Mouse (Mus musculus) cerebellum, postnatal 10 days (tissue): ENCODE measurements around the gene Pgghg.

Source experiments
- DNase-seq, 2 experiments: peaks; one replicate each; pipeline ENCODE4 v3.0.0; 2021; ENCODE audit warnings: mixed read lengths in 2 of 2

Gene Pgghg

GRCm38 (mm10) chr7:140941222-140942051, at the start of gene Pgghg:
Gene Pgghg (plus strand): TSS chr7:140941391.
- DNase-seq = peak; percentile 83 to 85

DNA sequence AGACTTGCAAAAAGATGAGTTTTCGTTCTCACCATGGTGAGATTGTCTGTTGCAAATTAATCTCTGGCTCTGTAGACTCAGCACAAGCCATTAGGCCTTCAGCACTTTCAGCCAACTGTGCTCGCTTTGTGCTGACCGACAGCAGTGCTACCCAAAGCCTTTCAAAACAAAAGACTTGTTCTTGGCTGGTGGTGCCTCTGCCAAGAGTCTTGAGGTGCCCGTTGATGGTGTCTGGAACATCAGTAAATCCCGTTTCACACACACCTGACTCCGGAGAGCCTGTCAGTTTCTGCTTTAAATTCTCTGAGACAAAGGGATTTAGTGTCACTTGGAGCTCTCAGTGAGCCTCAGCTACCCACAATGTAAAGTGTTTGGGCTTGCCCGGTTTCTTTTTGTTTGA, 47.2 kb upstream of the Pgghg start:
- no peak for DNase-seq

DNA sequence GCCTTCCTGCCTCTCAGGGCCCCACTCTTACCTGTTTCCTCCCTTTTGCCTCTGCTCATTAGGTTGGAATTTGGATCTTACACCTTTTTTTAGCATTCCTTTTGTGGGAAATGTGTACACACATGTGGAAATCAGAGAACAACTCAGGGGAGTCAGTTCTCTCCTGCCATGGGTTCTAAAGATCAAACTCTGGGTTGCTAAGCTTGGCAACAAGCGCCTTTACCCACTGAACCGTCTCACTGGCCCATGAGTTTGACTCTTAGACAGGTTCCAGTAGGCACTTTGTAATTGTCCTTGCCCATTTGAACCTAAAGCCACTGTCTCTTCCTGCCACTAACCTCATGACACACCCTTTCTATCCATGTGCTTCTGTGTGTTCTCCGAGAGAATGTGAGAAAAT, 46.6 kb upstream of the Pgghg start:
- DNase-seq = no peak

DNA sequence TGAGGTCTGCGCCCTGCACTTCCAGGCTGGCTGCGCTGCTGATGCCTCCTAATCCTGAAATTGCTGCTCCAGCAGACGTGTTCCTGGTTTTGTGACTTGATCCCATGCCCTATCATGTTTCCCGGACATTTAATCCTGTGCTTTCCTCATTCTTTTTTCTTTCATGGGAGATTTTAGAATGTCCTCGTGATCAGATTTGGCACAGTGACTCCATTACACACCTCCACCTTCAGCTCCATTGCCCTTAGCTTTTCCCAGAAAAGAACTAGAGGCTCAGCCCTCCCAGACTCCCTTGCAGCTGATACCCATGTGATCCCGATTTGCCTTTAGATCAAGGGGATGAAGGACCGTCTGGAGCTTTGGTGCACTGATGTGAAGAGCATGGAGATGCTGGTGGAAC, 43.3 kb upstream of the Pgghg start:
- no peak for DNase-seq

DNA sequence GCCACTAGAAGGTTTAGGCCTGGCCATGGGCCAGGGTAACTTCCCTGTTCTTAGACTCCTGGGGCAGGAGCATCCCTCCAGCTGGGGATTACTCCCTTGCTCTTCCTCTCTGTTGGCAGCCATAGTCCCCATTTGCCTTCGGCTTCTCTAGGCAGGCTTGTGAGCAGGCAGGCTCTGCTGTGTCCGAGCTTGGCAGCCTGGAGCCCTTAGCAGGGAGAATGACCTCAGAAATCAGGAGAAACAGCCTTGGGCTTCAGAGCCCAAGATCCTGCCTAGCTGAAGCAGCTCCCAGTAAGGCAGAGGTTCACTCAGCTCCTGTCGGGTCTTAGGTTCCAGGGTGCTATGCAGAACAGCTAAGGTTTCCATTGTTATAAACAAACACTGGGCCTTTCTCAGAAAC, 42.1 kb upstream of the Pgghg start:
- no peak for DNase-seq

DNA sequence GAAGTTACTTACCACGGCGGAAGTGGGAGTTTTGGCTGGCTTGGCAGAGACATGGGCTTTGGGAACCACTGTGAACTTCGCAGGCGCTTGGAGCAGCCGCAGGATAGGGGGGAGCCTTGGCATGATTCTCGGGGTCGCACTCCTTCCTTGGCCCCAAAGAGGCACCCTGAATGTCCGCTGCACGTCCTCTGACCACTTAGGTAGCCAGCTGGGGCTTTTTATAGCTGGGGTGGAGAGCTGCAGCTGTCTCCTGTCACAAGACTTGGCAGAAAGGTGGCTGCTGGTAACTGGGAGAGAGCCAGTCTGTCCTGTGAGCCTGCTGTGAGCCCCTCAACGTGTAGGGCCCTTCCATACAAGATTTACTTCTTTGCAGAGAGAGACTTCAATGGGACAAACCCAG, 41.0 kb upstream of the Pgghg start, which contains the start of gene Cox8b:
Gene Cox8b (minus strand): TSS at position 227 of the 400 bp plus-strand sequence.
- peak; percentile 38 to 42 for DNase-seq

- peak in 1 of 2 experiments; percentile 22 for DNase-seq
Observed at GRCm38 (mm10) chr7:140902036-140902875, 38.9 kb upstream of the Pgghg start.

- peak; percentile 91 to 95 for DNase-seq
Observed at GRCm38 (mm10) chr7:140903212-140903611, 38.0 kb upstream of the Pgghg start.

GRCm38 (mm10) chr7:140905642-140906081, 35.5 kb upstream of the Pgghg start:
- DNase-seq = no peak

DNA sequence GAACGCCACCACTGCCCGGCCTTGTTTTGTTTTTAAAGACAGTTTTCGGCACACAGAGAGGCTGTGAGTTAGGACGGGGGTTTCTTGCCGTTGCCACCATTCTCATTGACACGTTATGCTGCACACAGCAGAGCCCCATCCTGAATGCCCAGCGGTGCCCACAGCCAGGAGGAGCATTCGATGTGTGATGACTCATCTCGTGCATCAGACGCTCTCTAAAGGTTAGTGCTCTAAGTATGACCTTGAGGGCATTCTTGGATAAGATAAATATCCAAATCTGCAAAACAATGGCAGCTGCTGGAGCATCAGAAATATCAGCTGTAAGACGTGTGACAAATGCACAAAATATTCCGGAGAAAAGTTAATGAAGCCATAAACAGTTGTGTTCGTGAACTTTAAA, 34.1 kb upstream of the Pgghg start:
- DNase-seq = no peak

- DNase-seq = no peak
Observed at GRCm38 (mm10) chr7:140907697-140908096, 33.5 kb upstream of the Pgghg start.

DNA sequence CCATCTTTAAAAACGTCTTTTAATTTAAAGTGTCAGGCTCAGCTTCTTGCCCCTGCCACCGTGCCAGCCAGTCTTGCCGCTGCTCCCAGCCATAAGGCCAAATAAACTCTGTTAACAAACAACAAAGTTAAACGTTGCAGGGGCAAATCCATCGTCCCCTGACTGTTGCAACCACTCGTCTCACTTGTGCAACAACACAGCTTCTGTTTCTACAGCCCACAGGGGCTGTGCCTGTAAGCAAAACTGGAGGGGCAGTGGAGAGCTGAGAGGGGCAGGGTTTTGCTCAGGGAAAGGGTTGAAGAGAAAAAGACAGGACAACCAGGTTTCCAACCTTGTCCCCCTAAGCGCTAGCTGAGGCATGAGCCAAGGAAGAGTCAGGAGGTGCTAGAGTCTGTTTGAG, 33.0 kb upstream of the Pgghg start:
- no peak for DNase-seq

GRCm38 (mm10) chr7:140908634-140909107, 32.5 kb upstream of the Pgghg start:
- DNase-seq = peak; percentile 87 to 88

- no peak for DNase-seq
Observed at GRCm38 (mm10) chr7:140912293-140912692, 28.9 kb upstream of the Pgghg start.

DNA sequence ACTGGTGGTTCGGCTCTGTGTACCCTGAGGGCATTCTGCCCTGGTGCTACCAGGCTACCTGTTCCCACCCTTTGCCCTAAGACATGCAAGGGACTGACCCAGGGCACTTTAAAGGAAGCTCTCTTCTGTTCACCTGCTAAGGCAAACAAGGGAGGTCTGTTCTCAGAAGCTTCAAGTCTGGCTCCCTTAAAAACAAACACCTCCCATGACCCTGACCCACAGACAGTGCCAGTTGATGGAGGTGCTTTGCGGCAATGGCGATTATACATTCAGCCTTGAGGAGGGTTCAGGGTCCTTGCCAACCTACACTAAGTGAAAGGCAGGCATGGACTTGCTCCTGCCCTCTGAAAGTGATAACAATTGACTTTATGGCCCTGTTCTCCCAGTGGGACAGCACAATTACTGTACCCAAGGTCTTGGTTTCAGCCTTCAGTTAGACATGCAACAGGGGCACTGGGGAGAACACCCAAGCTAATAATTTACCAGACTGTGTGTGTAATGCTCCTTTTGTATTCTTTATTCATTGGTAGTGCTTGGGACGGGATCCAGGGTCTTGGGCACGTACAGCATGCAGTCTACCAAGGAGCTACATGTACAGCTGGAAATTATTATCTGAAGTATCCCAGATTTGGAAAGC, 28.2 kb upstream of the Pgghg start:
- no peak for DNase-seq

- no peak for DNase-seq
Observed at GRCm38 (mm10) chr7:140914031-140914690, 27.0 kb upstream of the Pgghg start.

DNA sequence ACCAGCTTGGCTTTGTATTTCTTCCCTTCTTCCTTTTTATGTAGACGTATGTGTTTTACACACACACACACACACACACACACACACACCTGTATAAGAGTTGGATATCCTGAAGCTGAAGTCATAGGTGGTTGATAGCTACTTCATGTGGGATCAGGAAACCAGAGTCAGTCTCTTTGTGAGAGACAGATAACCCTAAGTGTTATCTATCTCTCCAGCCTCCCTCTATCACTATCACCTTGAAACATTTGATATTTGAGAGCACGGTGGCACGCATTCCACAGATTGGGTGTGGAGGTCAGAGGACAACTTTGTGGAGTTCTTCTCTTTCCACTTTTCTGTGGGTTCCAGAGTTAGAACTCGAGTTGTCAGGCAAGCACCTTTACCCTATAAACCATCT, 21.3 kb upstream of the Pgghg start:
- DNase-seq = no peak

- no peak for DNase-seq
Observed at GRCm38 (mm10) chr7:140920418-140921029, 20.7 kb upstream of the Pgghg start, which contains the start of gene Nlrp6. Gene Nlrp6 (plus strand): TSS chr7:140920902.

- no peak for DNase-seq
Observed at GRCm38 (mm10) chr7:140921225-140921975, 19.8 kb upstream of the Pgghg start.

DNA sequence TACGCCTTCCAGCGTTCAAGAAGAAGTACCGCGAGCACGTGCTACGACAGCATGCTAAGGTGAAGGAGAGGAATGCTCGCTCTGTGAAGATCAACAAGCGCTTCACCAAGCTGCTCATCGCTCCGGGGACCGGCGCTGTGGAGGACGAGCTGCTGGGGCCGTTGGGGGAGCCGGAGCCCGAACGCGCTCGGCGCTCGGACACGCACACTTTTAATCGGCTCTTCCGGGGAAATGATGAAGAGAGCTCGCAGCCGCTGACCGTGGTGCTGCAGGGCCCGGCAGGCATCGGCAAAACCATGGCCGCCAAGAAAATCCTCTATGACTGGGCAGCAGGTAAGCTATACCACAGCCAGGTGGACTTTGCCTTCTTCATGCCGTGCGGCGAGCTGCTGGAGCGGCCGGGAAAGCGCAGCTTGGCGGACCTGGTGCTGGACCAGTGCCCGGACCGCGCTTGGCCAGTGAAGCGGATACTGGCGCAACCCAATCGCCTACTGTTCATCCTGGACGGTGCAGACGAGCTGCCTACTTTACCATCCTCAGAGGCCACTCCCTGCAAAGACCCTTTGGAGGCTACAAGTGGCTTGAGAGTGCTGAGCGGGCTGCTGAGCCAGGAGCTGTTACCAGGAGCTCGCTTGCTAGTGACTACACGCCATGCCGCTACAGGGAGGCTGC, 18.7 kb upstream of the Pgghg start:
- DNase-seq = peak; percentile 94 to 95
